Mouse (Mus musculus): ENCODE measurements around the gene Mroh2a. TPM values are rescaled to one million over a fixed set of nuclear protein-coding genes. Genes with fewer than 3 reads are reported as not detected.
A peak's percentile ranks its signal among the peaks of the same experiment; 100 is the strongest.

The Mroh2a gene
- polyA plus RNA-seq, 1 experiment = not detected

DNA sequence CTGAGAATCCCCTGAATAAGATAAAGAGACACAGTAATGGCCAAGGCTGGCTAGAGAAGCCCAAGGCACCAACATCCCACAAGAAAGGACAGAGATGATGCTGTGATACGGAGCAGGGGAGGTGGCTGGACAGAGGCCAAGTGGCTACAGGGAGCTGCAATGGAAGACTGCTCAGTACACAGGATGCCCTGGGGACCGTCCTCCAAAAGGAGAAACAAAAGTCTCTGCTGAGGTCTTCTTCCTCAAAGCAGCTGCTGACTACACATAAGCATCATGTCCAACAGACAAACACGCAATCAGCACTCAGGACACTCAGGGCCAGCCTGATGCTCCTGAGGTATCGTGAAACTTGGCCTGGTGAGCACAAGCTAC lies 38.1 kb downstream of the Mroh2a start:
- Histone ChIP-seq H3K4me1 (ENCODE audit: control insufficient read depth) (peaks cover 16% of the 10 kb centered on the region), H3K27me3 (ENCODE audit: control insufficient read depth) (no peaks in the 10 kb centered on the region), H3K36me3 (ENCODE audit: control insufficient read depth) (peaks cover 100% of the 10 kb centered on the region), H3K4me3 (replicated peaks) (no peak overlapping the region), H3K9me3 (ENCODE audit: control insufficient read depth, low read length) (no peaks in the 10 kb centered on the region)
- no peak for TF ChIP-seq GATA1 (IDR thresholded peaks at IDR 0.05; ENCODE audit: low read length)
- TF ChIP-seq TAL1 (IDR thresholded peaks at IDR 0.05; ENCODE audit: low read length) = no peak

DNA sequence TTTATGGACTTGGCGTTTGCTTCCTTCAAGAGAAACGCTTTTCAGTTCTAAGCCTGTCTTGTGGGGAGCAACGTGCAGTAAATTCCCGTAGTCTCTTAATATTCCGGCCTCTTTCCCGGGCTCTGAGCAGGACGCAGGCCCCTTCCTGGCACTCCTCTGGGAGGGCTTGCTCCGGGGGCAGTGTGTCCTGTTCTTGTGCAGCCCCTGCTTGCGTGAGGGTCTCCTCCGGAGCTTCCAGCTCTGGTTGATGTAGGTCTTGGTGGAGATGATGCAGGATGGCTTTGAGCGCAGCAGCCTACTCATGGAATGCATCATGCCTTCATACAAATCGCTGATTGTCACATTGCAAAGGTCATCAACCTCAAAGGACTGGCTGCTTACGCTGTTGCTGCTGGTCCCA lies 39.3 kb downstream of the Mroh2a start:
- TF ChIP-seq TAL1 (IDR thresholded peaks at IDR 0.05; ENCODE audit: low read length) (no peak), GATA1 (IDR thresholded peaks at IDR 0.05; ENCODE audit: low read length) (no peak)

DNA sequence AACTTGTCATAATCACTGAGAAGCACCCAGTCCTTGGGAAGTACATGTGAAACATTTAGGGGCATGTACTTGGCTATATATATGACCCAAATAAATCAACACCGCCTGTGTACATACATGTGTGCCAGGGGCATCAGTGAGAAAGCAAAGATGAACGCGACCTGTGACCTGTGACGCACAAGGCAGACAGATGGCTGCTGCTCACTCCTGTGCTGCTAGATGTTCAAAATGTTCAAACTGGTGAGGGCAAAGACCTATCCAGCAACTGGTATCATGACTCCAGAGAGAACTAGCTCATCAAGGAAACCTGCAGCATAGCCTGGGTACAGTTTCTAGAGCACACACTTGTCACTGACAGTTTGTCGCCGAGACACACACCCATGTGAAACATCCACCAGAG lies 40.7 kb downstream of the Mroh2a start:
- H3K4me1 ChIP-seq (ENCODE audit: control insufficient read depth) = no peaks in the 10 kb centered on the region
- peaks cover 13% of the 10 kb centered on the region for H3K9me3 ChIP-seq (ENCODE audit: control insufficient read depth, low read length)
- TF ChIP-seq GATA1 (IDR thresholded peaks at IDR 0.05; ENCODE audit: low read length) (no peak), TAL1 (IDR thresholded peaks at IDR 0.05; ENCODE audit: low read length) (0 out of 3 replicates have a peak, but pooled peaks have one; percentile 21)
- H3K4me3 ChIP-seq (replicated peaks) = no peak overlapping the region
- no peaks in the 10 kb centered on the region for H3K27me3 ChIP-seq (ENCODE audit: control insufficient read depth)
- H3K36me3 ChIP-seq (ENCODE audit: control insufficient read depth) = peaks cover 98% of the 10 kb centered on the region

More for the DNA sequence above, 39.3 kb downstream of the Mroh2a start:
- Histone ChIP-seq H3K9me3 (ENCODE audit: control insufficient read depth, low read length) (peaks cover under 1% of the 10 kb centered on the region), H3K27me3 (ENCODE audit: control insufficient read depth) (no peaks in the 10 kb centered on the region), H3K4me1 (ENCODE audit: control insufficient read depth) (peaks cover 10% of the 10 kb centered on the region), H3K4me3 (replicated peaks) (no peak overlapping the region), H3K36me3 (ENCODE audit: control insufficient read depth) (peaks cover 98% of the 10 kb centered on the region)

GRCm38 (mm10) chr1:88268070-88268469 lies 41.3 kb downstream of the Mroh2a start:
- Histone ChIP-seq H3K27me3 (ENCODE audit: control insufficient read depth) (no peaks in the 10 kb centered on the region), H3K4me1 (ENCODE audit: control insufficient read depth) (no peaks in the 10 kb centered on the region), H3K9me3 (ENCODE audit: control insufficient read depth, low read length) (peaks cover 13% of the 10 kb centered on the region), H3K4me3 (replicated peaks) (no peak overlapping the region), H3K36me3 (ENCODE audit: control insufficient read depth) (peaks cover 98% of the 10 kb centered on the region)
- no peak for TF ChIP-seq GATA1 (IDR thresholded peaks at IDR 0.05; ENCODE audit: low read length)
- TF ChIP-seq TAL1 (IDR thresholded peaks at IDR 0.05; ENCODE audit: low read length) = no peak

GRCm38 (mm10) chr1:88269539-88270309 lies 42.9 kb downstream of the Mroh2a start:
- Histone ChIP-seq H3K9me3 (ENCODE audit: control insufficient read depth, low read length) (peaks cover 13% of the 10 kb centered on the region), H3K27me3 (ENCODE audit: control insufficient read depth) (no peaks in the 10 kb centered on the region), H3K4me3 (replicated peaks) (no peak overlapping the region), H3K36me3 (ENCODE audit: control insufficient read depth) (peaks cover 98% of the 10 kb centered on the region), H3K4me1 (ENCODE audit: control insufficient read depth) (peaks cover 7% of the 10 kb centered on the region)
- no peak for TF ChIP-seq TAL1 (IDR thresholded peaks at IDR 0.05; ENCODE audit: low read length)
- TF ChIP-seq GATA1 (IDR thresholded peaks at IDR 0.05; ENCODE audit: low read length) = no peak

DNA sequence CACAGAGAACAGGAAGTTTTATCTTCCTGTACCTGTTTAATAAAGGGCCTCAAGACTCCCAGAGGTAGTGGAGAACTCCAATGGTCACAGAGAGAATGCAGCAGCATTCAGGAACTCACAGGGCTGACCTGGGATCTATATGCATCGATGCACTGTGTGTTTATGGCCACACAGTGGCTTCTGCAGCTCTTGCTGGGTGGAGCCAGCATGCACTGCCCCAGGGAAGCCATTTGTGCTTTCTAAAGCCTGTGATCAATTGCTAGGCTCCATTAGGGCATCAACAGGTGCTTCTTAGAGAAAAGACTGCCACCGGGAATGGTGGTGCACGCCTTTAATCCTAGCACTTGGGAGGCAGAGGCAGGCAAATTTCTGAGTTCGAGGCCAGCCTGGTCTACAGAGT lies 46.1 kb downstream of the Mroh2a start:
- no peak for TF ChIP-seq TAL1 (IDR thresholded peaks at IDR 0.05; ENCODE audit: low read length)
- TF ChIP-seq GATA1 (IDR thresholded peaks at IDR 0.05; ENCODE audit: low read length) = no peak
- no peak overlapping the region for H3K4me3 ChIP-seq (replicated peaks)
- peaks cover 38% of the 10 kb centered on the region for H3K4me1 ChIP-seq (ENCODE audit: control insufficient read depth)
- peaks cover 82% of the 10 kb centered on the region for H3K36me3 ChIP-seq (ENCODE audit: control insufficient read depth)
- H3K27me3 ChIP-seq (ENCODE audit: control insufficient read depth) = no peaks in the 10 kb centered on the region
- H3K9me3 ChIP-seq (ENCODE audit: control insufficient read depth, low read length) = peaks cover 13% of the 10 kb centered on the region

GRCm38 (mm10) chr1:88273326-88273725 lies 46.5 kb downstream of the Mroh2a start:
- Histone ChIP-seq H3K36me3 (ENCODE audit: control insufficient read depth) (peaks cover 77% of the 10 kb centered on the region), H3K4me1 (ENCODE audit: control insufficient read depth) (peaks cover 41% of the 10 kb centered on the region)

DNA sequence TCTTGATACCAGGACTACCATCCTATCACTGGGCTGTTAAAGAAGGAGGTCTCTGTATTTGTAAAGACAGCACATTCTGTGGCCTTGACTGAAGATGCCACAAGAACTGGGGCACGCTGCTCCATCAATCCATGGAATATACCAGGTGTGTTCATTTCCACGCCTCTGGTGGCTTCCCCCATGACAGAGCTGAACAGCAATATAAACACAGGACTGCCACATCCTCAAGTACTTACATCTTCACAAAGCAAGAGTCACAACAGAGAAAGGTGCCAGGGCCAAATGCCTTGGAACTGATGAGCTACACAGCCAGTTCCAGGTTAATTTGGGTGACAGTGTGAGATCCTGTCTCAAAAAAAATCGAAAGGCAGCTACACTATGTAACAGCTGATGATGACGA lies 47.0 kb downstream of the Mroh2a start:
- TF ChIP-seq GATA1 (IDR thresholded peaks at IDR 0.05; ENCODE audit: low read length) (no peak), TAL1 (IDR thresholded peaks at IDR 0.05; ENCODE audit: low read length) (no peak)
- Histone ChIP-seq H3K27me3 (ENCODE audit: control insufficient read depth) (no peaks in the 10 kb centered on the region), H3K4me1 (ENCODE audit: control insufficient read depth) (peaks cover 41% of the 10 kb centered on the region), H3K4me3 (replicated peaks) (no peak overlapping the region), H3K9me3 (ENCODE audit: control insufficient read depth, low read length) (peaks cover 13% of the 10 kb centered on the region), H3K36me3 (ENCODE audit: control insufficient read depth) (peaks cover 72% of the 10 kb centered on the region)

More at GRCm38 (mm10) chr1:88273326-88273725, 46.5 kb downstream of the Mroh2a start:
- H3K9me3 ChIP-seq (ENCODE audit: control insufficient read depth, low read length) = peaks cover 13% of the 10 kb centered on the region
- TF ChIP-seq GATA1 (IDR thresholded peaks at IDR 0.05; ENCODE audit: low read length) (no peak), TAL1 (IDR thresholded peaks at IDR 0.05; ENCODE audit: low read length) (no peak)
- no peaks in the 10 kb centered on the region for H3K27me3 ChIP-seq (ENCODE audit: control insufficient read depth)
- H3K4me3 ChIP-seq (replicated peaks) = no peak overlapping the region

DNA sequence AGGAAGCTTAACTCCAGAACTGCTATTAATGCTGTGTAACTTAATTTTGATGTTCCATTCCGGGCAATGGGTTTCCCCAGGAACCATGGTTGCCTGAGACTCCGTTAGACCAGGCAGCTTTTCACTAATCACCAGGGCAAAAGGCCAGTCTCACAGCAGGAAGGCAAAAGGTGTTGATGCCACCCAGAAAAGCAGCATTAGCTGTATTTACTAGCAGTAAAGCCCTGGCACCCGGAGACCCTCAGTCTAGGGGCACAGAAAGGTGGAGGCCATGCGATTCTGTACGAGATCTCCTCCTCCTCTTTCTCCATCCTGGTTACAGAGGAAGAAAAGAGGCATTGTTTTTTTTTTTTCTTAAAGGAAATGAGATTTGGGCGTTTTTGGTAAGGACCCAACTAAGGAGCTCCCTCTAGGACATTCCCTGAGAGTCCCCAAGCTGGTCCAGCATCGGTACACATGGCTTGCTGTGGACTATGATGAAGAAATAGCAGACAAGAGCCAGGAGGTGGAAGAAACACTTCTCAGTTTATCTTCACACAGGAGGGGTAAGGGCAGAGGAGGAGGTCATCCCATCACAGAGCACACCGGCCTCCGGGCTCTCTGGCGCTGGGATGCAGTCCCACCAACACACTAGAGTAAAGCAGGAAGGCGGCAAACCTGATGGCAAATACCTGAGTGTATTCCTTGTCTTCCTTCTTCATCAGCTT lies 47.7 kb downstream of the Mroh2a start:
- TF ChIP-seq TAL1 (IDR thresholded peaks at IDR 0.05; ENCODE audit: low read length) (no peak), GATA1 (IDR thresholded peaks at IDR 0.05; ENCODE audit: low read length) (no peak)
- H3K36me3 ChIP-seq (ENCODE audit: control insufficient read depth) = peaks cover 65% of the 10 kb centered on the region

More for the DNA sequence above, 47.7 kb downstream of the Mroh2a start:
- Histone ChIP-seq H3K4me1 (ENCODE audit: control insufficient read depth) (peaks cover 45% of the 10 kb centered on the region), H3K27me3 (ENCODE audit: control insufficient read depth) (no peaks in the 10 kb centered on the region), H3K4me3 (replicated peaks) (peak overlapping the region; percentile 65), H3K9me3 (ENCODE audit: control insufficient read depth, low read length) (peaks cover 13% of the 10 kb centered on the region)

Measured in erythroblast, embryonic 14.5 days (primary cell).